Mouse (Mus musculus): ENCODE results near the gene Zfp39. TPM values are rescaled to one million over a fixed set of nuclear protein-coding genes. Genes with fewer than 3 reads are reported as not detected.
A peak's percentile ranks its signal among the peaks of the same experiment; 100 is the strongest.
"Not testable (repeated sequence)": the region's sequence is repeated elsewhere in the genome, so short reads cannot be mapped to it uniquely, and the experiment has no call there.

Gene Zfp39
- polyA plus RNA-seq, 1 experiment from 2014 or later, result 3.5 TPM

DNA sequence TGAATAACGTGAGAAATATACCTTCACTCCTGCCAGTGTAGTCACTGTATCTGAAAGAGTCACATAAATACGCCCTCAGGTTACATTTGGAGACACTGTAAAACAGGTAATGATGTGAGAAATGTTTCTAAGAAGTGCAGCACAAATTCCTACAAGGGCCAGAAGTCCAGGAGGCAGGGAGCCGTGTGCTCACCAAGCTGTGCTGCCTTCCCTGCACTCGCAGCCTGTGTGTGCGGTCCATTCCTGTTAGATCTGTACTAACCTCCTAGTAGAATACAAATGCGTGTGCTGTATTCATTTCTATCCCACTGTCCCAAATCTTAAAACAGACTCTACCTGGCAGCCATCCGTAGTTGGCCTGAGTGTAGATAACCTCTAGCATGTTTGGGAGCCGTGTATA is 43.3 kb downstream of the Zfp39 start:
- H3K36me3 ChIP-seq (ENCODE audit: control insufficient read depth, insufficient read depth, low read length), result peaks cover 27% of the 10 kb centered on the region
- no peaks in the 10 kb centered on the region for H3K4me1 ChIP-seq (ENCODE audit: control insufficient read depth, insufficient read depth, low read length)
- no peak overlapping the region for H3K27ac ChIP-seq (ENCODE audit: low read length)
- no peak overlapping the region for H3K9ac ChIP-seq (ENCODE audit: low read depth, low read length)
- no peaks in the 10 kb centered on the region for H3K27me3 ChIP-seq (replicated peaks; ENCODE audit: control insufficient read depth, insufficient read depth, low read length)
- no peak for ATAC-seq
- peaks cover 12% of the 10 kb centered on the region for H3K9me3 ChIP-seq (ENCODE audit: control insufficient read depth, low read length)
- WGBS, result 93% methylated on average over 8 of the region's 8 CpGs
- H3K4me2 ChIP-seq (ENCODE audit: low read depth, low read length), result no peak overlapping the region
- H3K4me3 ChIP-seq (ENCODE audit: low read length), result no peak overlapping the region

GRCm38 (mm10) chr11:58849731-58850130 is 54.3 kb downstream of the Zfp39 start:
- H3K27me3 ChIP-seq (replicated peaks; ENCODE audit: control insufficient read depth, insufficient read depth, low read length), result no peaks in the 10 kb centered on the region
- no peak overlapping the region for H3K4me2 ChIP-seq (ENCODE audit: low read depth, low read length)
- H3K27ac ChIP-seq (ENCODE audit: low read length), result no peak overlapping the region
- H3K9me3 ChIP-seq (ENCODE audit: control insufficient read depth, low read length), result no peaks in the 10 kb centered on the region
- H3K9ac ChIP-seq (ENCODE audit: low read depth, low read length), result no peak overlapping the region
- H3K4me3 ChIP-seq (ENCODE audit: low read length), result no peak overlapping the region
- peaks cover 7% of the 10 kb centered on the region; the same call in 1 of the 2 replicates for H3K36me3 ChIP-seq (ENCODE audit: control insufficient read depth, insufficient read depth, low read length)
- ATAC-seq, result no peak
- H3K4me1 ChIP-seq (ENCODE audit: control insufficient read depth, insufficient read depth, low read length), result peaks cover 6% of the 10 kb centered on the region
- WGBS, result 73% methylated on average over 2 of the region's 2 CpGs

GRCm38 (mm10) chr11:58847636-58848035 is 56.4 kb downstream of the Zfp39 start:
- no peaks in the 10 kb centered on the region for H3K9me3 ChIP-seq (ENCODE audit: control insufficient read depth, low read length)
- H3K27ac ChIP-seq (ENCODE audit: low read length), result no peak overlapping the region
- H3K9ac ChIP-seq (ENCODE audit: low read depth, low read length), result peak overlapping the region; percentile 80
- peak overlapping the region; percentile 68 for H3K4me2 ChIP-seq (ENCODE audit: low read depth, low read length)
- H3K4me3 ChIP-seq (ENCODE audit: low read length), result peak overlapping the region; percentile 80
- WGBS, result 43% methylated on average over 9 of the region's 9 CpGs
- peaks cover 6% of the 10 kb centered on the region for H3K4me1 ChIP-seq (ENCODE audit: control insufficient read depth, insufficient read depth, low read length)
- no peak for ATAC-seq
- peaks cover 7% of the 10 kb centered on the region; the same call in 1 of the 2 replicates for H3K36me3 ChIP-seq (ENCODE audit: control insufficient read depth, insufficient read depth, low read length)
- no peaks in the 10 kb centered on the region for H3K27me3 ChIP-seq (replicated peaks; ENCODE audit: control insufficient read depth, insufficient read depth, low read length)

- H3K9ac ChIP-seq (ENCODE audit: low read depth, low read length), result peak within 1 kb of the TSS; percentile 80
- peak within 1 kb of the TSS; percentile 80 for H3K4me3 ChIP-seq (ENCODE audit: low read length)
- H3K27ac ChIP-seq (ENCODE audit: low read length), result 0 out of 2 replicates have a peak within 1 kb of the TSS, but pooled peaks have one; percentile 14
- H3K4me2 ChIP-seq (ENCODE audit: low read depth, low read length), result peak within 1 kb of the TSS; percentile 68
- H3K4me1 ChIP-seq (ENCODE audit: control insufficient read depth, insufficient read depth, low read length), result peaks cover 6% of the 10 kb centered on the region
- H3K9me3 ChIP-seq (ENCODE audit: control insufficient read depth, low read length), result no peaks in the 10 kb centered on the region
- peaks cover 5% of the 10 kb centered on the region; the same call in 1 of the 2 replicates for H3K36me3 ChIP-seq (ENCODE audit: control insufficient read depth, insufficient read depth, low read length)
- peak; percentile 100 for ATAC-seq
- no peaks in the 10 kb centered on the region for H3K27me3 ChIP-seq (replicated peaks; ENCODE audit: control insufficient read depth, insufficient read depth, low read length)
- whole genome bisulfite sequencing, result 0% methylated on average over 24 of the region's 24 CpGs
Observed at GRCm38 (mm10) chr11:58846919-58847461, 57.0 kb downstream of the Zfp39 start, which contains the start of gene Gm12258. Gene Gm12258 (plus strand): TSS chr11:58847158.

DNA sequence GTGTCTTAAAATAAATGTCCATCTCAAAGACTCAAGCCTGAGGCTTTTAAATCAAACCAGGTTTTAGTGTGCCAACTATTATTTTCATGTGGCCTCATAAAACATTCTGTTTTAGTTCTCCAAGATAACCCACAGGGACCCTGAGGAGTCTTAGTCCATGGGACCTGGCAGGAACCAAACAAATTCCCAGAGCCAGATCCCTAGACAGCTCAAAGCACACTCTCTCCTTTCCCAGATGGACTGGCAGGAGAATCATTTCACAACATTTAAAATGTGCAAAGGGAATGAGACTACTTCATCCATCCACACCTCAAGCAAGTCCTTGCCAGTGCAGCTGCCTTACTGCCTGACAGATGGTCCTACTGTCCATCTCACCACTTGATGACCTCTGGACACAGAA is 65.1 kb downstream of the Zfp39 start, which contains the start of gene Olfr311:
Olfr311 (plus strand) TSS at position 301 of the 400 bp plus-strand sequence.
- H3K9ac ChIP-seq (ENCODE audit: low read depth, low read length); H3K27ac ChIP-seq (ENCODE audit: low read length); H3K4me1 ChIP-seq (ENCODE audit: control insufficient read depth, insufficient read depth, low read length); H3K4me2 ChIP-seq (ENCODE audit: low read depth, low read length); H3K9me3 ChIP-seq (ENCODE audit: control insufficient read depth, low read length); ATAC-seq; H3K36me3 ChIP-seq (ENCODE audit: control insufficient read depth, insufficient read depth, low read length); H3K27me3 ChIP-seq (replicated peaks; ENCODE audit: control insufficient read depth, insufficient read depth, low read length); H3K4me3 ChIP-seq (ENCODE audit: low read length): not testable (repeated sequence)

Other genes with a start within 250 kb of the Zfp39 start
- not detected in 2 replicates for gene Olfr322, start 245.4 kb downstream of the Zfp39 start, polyA plus RNA-seq (2015; fragmentation: Nextera tagmentation; extraction: Ambion mirVana)
- not detected in 2 replicates for gene Olfr320, start 223.1 kb downstream of the Zfp39 start, polyA plus RNA-seq (2015; fragmentation: Nextera tagmentation; extraction: Ambion mirVana)
- gene Olfr319, start 205.1 kb downstream of the Zfp39 start, polyA plus RNA-seq (2015; fragmentation: Nextera tagmentation; extraction: Ambion mirVana), result not detected in 2 replicates
- not detected in 2 replicates for gene Olfr318, start 180.2 kb downstream of the Zfp39 start, polyA plus RNA-seq (2015; fragmentation: Nextera tagmentation; extraction: Ambion mirVana)
- gene Olfr317, start 165.0 kb downstream of the Zfp39 start, polyA plus RNA-seq (2015; fragmentation: Nextera tagmentation; extraction: Ambion mirVana), result not detected in 2 replicates
- gene Olfr316, start 151.5 kb downstream of the Zfp39 start, polyA plus RNA-seq (2015; fragmentation: Nextera tagmentation; extraction: Ambion mirVana), result not detected in 2 replicates
- gene Olfr315, start 131.0 kb downstream of the Zfp39 start, polyA plus RNA-seq (2015; fragmentation: Nextera tagmentation; extraction: Ambion mirVana), result not detected in 2 replicates
- not detected in 2 replicates for gene Olfr314, start 121.3 kb downstream of the Zfp39 start, polyA plus RNA-seq (2015; fragmentation: Nextera tagmentation; extraction: Ambion mirVana)
- gene Fam183b, start 102.3 kb downstream of the Zfp39 start, polyA plus RNA-seq (2015; fragmentation: Nextera tagmentation; extraction: Ambion mirVana), result 8.5 and 10.4 TPM in 2 replicates
- not detected in 2 replicates for gene Olfr313, start 89.2 kb downstream of the Zfp39 start, polyA plus RNA-seq (2015; fragmentation: Nextera tagmentation; extraction: Ambion mirVana)
- not detected in 2 replicates for gene Olfr312, start 75.0 kb downstream of the Zfp39 start, polyA plus RNA-seq (2015; fragmentation: Nextera tagmentation; extraction: Ambion mirVana)
- not detected in 2 replicates for gene Olfr311, start 65.0 kb downstream of the Zfp39 start, polyA plus RNA-seq (2015; fragmentation: Nextera tagmentation; extraction: Ambion mirVana)
- 5.2 and 5.6 TPM in 2 replicates for gene Gm12258, start 57.1 kb downstream of the Zfp39 start, polyA plus RNA-seq (2015; fragmentation: Nextera tagmentation; extraction: Ambion mirVana)
- gene 2810021J22Rik, start 37.0 kb downstream of the Zfp39 start, polyA plus RNA-seq (2015; fragmentation: Nextera tagmentation; extraction: Ambion mirVana), result 5.2 and 5.3 TPM in 2 replicates
- gene Btnl10, start 13.7 kb upstream of the Zfp39 start, polyA plus RNA-seq (2015; fragmentation: Nextera tagmentation; extraction: Ambion mirVana), result 0.16 and 0.40 TPM in 2 replicates
- 131 and 138 TPM in 2 replicates for gene Rnf187, start 34.7 kb upstream of the Zfp39 start, polyA plus RNA-seq (2015; fragmentation: Nextera tagmentation; extraction: Ambion mirVana)
- gene Hist3h2ba, start 44.7 kb upstream of the Zfp39 start, polyA plus RNA-seq (2015; fragmentation: Nextera tagmentation; extraction: Ambion mirVana), result 34.7 and 40.9 TPM in 2 replicates
- gene Hist3h2a, start 50.5 kb upstream of the Zfp39 start, polyA plus RNA-seq (2015; fragmentation: Nextera tagmentation; extraction: Ambion mirVana), result 28.5 and 31.6 TPM in 2 replicates
- 0.15 and 0.35 TPM in 2 replicates for gene Trim17, start 50.5 kb upstream of the Zfp39 start, polyA plus RNA-seq (2015; fragmentation: Nextera tagmentation; extraction: Ambion mirVana)
- gene Trim11, start 73.9 kb upstream of the Zfp39 start, polyA plus RNA-seq (2015; fragmentation: Nextera tagmentation; extraction: Ambion mirVana), result 17.0 and 17.5 TPM in 2 replicates
- 0.89 and 1.0 TPM in 2 replicates for gene Obscn, start 232.2 kb upstream of the Zfp39 start, polyA plus RNA-seq (2015; fragmentation: Nextera tagmentation; extraction: Ambion mirVana)

All from intestine, embryonic 16.5 days (tissue).